Mouse (Mus musculus) brain, embryonic 14.5 days (tissue): Measurements from ENCODE around the gene Far1. TPM values are rescaled to one million over a fixed set of nuclear protein-coding genes. Genes with fewer than 3 reads are reported as not detected.

Source experiments
- DNase-seq: peaks from one replicate; pipeline ENCODE4 v3.0.0-alpha.2; 2011; ENCODE audit warnings: low read depth
- CTCF ChIP-seq: fragments of 200-500 bp; IDR thresholded peaks from 2 replicates; pipeline ENCODE4 v1.5.1; 2012; ENCODE audit warnings: inconsistent platforms, mild to moderate bottlenecking, moderate library complexity, borderline replicate concordance; ENCODE audit not compliant: insufficient read depth, insufficient read length; ENCODE audit errors: extremely low read depth
- POLR2A ChIP-seq: fragments of 200-500 bp; IDR thresholded peaks from 2 replicates; pipeline ENCODE4 v1.6.1; 2012; ENCODE audit warnings: mild to moderate bottlenecking, inconsistent platforms, borderline replicate concordance; ENCODE audit not compliant: poor library complexity, insufficient read depth, insufficient read length, severe bottlenecking; ENCODE audit errors: extremely low read depth
- polyA plus RNA-seq: library from polyadenylated mRNA; depleted of rRNA; stranded (reverse); fragments of >200 nt; gene quantifications from 2 replicates; pipeline ENCODE4 v1.2.3, GENCODE M21; 2012; rRNA removed

Far1 gene
- polyA plus RNA-seq: 56.2 and 56.8 TPM in 2 replicates

DNA sequence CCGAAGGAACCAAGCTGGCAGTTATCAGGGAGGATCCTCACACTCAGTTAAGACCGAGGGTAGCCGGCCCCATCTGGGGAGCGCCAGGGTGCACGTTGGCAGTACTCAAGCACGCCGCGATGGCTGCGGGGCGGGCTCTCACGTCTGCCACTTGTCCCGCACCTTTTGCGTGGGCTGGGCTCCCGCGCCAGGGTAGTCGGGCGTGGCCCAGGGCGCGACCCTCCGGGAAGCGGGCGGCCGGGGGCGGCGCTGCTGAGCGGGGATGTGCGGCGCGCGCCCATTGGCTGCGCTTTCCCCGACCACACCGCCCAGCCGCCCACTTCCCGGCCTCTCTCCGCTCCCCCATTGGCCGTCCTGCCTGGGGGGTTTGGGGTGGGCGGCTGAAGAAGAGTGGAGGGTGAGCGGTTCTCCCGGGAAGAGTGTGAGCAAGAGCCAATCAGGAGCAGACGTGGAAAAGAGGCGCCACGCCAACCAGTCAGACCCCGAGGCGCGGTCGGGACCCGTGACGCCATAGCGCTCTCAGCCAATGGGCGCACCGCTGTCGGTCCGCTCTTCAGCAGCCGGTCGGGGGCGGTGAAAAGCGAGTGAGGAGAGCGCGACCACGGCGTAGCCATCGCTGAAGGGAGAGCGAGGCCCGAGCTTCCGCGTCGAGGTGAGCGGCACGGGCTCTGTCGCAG, at the start of gene Far1:
Far1 (plus strand) TSS at position 549 of the 677 bp plus-strand sequence.
- TF ChIP-seq CTCF: peak; percentile 49; the same call in 1 of the 2 replicates
- peak; percentile 92 for TF ChIP-seq POLR2A
- peak; percentile 100 for DNase-seq

DNA sequence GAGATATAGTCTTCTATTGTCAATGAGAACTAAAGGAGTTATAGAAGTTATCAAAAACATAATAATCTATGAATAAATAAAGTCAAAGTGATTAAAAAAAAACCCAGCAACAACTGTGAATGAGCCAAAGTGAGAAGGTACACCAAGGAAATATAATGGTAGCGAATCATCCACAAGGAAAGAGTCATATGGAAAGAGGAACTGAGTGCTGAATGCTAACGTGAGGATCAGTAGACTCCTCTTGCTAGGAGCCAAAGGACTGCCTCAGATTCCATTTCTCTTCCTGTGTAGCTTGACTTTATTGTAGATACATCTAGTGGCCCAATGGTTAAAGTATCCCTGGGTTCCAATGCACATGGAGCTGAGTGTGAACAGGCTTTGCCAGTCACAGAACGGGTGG, 45.3 kb upstream of the Far1 start:
- no peak for DNase-seq
- TF ChIP-seq CTCF: no peak
- TF ChIP-seq POLR2A: no peak

DNA sequence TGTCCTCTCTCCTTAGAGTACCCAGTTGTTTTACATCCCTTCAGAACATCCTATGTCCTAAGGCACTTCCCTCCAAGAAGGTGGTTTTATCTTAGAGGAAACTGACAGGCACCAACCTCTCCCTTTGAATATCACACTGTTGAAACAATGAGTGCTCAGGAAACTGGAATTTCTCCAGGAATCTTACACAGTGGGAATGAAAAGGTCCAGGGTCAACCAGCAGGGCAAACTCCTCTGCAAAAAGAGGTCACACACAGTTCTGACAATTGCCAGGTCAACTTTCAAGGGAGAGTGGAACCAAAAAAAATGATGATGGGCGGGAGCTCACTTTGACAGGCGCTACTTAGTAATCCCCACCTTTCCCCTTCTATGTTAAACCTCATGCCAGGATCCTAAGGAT, 43.0 kb upstream of the Far1 start:
- no peak for DNase-seq
- TF ChIP-seq CTCF (no peak), POLR2A (no peak)

DNA sequence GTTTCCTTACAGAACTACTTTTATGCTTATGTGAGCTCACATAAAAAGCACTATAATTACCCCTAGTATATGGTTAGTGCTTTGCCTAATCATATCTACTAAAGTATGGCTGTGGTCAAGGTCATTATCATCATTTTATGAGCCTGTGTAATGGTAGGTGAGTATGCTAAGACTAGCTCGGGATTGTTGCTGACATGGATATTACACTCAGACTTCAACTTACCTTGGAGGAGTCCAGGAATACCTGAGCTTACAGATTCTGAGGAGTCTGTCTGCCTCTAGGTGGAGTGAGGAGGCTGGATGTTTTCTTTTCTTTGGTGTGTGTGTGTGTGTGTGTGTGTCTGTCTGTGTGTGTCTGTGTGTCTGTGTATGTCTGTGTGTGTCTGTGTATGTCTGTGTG, 42.0 kb upstream of the Far1 start:
- TF ChIP-seq CTCF (no peak), POLR2A (no peak)
- no peak for DNase-seq

DNA sequence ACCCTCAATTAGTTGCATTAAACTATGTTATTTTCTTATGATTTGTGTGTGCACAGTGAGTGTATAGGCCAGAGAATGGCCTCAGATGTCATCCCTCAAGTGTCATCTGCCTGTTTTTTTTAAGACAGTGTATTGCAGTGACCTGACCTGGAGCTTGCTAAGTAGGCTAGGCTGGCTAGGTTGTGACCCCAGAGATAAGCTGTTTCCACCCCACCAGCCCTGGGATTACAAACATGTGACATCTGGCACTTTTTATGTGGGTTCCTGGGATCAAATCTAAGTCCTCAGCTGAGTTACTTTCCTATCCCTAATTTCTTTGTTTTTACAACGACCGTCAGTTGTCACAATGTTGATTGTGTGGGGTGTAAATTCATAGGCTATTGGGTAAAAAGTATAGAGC, 17.8 kb upstream of the Far1 start:
- TF ChIP-seq POLR2A (no peak), CTCF (no peak)

DNA sequence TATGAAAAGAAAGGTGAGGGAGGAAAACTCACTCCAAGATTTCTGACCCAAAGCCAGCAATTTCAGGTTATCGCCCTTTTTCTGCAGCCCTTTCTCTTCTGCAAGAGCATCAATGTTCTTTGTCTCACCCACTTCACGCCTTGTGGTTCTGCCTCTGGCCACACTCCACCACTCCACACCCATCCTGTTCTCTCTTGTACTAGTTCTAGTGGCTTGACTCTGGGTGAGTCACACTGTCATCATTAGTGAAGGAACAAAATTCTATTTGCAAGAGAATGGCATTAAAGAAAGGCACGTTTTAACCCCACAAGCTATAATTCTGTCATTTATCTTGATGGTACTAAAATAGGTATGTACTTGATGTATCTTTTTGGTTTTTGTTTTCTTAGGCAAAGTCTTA, 15.2 kb upstream of the Far1 start:
- no peak for TF ChIP-seq CTCF
- no peak for TF ChIP-seq POLR2A
- no peak for DNase-seq

More for the DNA sequence above, 17.8 kb upstream of the Far1 start:
- no peak for DNase-seq

DNA sequence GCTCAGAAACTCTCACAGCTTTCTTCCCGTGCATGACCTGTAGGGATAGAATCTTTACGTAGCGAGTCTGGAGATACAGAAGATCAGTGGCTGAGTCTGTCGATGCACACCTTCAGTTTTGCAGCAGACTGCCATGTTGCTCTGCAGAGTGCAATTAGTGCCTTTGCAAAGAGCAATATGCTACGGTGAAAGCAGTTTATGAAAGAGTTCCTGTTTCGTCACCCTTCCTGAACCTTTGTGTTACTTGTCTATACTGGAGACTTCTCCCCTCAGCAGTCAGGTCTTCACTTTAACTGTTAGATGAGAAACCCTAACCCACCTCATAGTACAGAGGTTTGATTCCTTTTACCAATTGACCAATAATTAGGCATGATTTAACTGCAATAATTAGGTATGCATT, 13.8 kb upstream of the Far1 start:
- TF ChIP-seq CTCF: no peak
- TF ChIP-seq POLR2A: no peak
- no peak for DNase-seq

DNA sequence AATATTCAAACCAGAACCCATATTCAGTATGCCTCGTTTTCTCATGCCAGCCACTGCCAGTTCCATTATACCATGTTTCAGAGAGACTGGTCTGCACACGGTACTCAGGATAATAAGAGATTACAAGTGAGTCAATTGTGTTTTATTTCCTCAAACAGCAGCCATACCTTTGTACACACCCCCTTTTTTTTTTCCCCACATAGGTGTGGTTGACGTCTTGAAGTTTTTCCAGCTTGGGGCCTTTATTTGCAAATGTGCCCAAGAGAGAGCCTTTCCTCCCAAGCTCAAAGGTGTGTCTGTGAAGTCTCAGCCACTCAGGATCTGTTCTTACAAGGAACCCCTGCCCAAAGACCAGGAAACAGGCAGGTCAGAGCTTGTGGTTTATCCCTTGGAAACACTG, 11.2 kb upstream of the Far1 start:
- TF ChIP-seq POLR2A (no peak), CTCF (no peak)
- DNase-seq: no peak

DNA sequence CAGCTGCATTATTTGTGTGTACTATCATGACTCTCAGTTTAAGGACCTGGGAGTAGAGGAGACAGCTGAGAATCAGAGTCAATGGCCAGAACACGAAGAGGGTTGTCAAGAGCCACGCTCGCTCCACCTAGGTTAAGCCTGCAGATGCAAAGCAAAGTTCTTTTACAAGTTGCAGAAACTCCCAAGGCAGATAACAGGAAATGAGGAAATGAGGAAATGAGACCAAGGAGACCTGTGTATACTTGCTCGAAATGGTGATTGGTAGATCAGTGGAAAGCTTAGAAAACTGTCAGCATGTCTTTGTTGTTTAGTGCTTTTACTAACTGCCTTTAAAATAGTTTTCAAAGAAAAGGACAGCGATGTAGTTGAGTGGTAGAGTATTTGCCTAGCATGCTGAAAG, 8.6 kb upstream of the Far1 start:
- TF ChIP-seq CTCF (no peak), POLR2A (no peak)
- no peak for DNase-seq

DNA sequence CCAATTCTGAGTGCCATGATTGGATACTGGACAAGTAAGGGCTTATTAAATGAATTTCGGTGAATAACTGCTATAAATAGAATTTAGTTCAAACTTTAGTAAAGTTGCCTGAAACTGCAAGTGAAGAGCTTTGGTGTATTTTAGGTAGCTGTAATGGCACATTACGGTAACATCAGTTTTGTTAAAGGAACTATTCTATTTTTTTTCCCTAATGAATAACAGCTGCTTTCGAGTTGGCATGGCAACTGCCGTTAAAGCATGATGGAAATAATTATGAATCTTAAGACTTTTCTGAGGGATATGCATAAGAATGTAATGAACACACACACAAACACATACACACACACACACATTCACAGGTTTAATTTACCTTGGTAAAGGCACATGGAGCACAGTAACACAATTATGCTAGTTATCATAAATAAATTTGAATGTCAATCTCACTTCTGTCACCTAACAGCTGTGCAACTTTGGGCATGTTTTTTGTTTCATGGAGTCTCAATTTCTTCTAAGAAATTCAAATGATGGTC, 8.1 kb upstream of the Far1 start:
- TF ChIP-seq CTCF (no peak), POLR2A (no peak)
- DNase-seq: no peak

DNA sequence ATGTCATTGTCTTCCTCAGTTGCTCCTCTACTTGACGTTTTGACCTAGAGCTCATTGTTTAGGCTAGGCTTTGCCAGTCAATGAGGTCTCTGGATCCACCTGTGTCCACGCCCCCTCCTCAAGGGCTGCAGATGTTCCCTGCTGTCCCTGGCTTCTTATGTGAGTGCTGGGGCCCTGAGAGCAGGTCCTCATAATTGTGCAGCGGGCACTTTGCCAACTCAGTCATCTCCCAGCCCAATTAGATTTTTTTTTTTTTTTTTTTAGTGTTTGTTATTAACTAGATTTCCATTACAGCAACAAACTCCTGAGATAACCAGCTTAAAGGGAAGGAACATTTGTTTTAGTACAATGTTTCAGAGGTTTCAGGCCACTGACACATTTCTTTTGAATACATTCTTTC, 5.8 kb upstream of the Far1 start:
- no peak for DNase-seq
- TF ChIP-seq CTCF: no peak
- TF ChIP-seq POLR2A: no peak

DNA sequence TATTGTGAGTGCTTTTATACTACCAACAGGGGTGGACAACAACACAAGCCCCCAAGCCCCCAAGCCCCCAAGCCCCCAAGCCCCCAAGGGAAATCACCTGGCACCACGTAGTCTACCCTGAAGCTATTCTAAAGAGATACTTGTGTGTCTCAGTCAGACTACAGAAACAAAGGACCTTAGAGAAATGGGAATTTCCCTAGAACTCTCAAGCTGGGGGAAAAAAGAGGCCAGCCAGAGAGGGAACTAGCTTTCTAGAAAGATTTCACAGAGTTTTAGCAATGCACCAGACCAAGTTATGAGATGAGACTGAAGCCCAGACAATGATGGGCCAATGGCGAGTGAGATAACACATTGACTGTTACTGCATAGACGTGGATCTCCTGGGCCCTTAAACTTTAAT, 2.2 kb upstream of the Far1 start:
- no peak for TF ChIP-seq POLR2A
- no peak for TF ChIP-seq CTCF
- DNase-seq: no peak

DNA sequence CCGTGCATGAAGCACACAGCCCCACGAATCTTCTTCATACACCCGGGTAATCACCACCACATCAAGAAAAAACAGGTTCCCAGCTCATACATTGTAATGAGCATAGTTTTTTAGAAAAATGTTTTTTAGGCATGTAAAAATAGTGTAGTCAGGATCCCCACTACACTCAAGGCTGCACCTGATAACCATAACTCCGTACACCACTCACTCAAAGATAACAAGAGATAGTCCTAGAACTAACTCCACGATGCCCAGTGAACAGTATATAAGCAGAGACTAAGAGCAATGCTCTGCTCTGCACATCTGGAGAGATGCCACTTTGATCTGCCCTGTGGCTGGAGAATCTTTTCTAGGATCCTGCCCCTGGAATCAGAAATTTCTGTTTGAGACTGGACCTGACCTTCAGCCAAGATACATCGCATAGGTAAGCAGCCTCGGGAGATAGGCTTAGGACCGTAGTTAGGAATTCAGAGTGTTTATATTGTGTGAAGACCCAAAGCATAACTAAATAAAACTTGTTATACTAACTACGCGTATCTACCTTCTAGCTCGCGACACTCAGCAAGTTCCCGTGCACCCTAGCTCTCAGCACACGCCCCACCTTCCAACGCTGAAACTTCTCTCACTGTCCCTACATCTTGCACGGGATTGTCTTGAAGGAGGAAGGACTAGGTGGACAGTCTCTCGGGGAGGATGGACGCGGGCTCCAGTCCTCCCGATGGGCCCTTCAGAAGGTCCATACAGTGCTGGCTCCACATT, 928 bp upstream of the Far1 start:
- DNase-seq: no peak
- TF ChIP-seq POLR2A (no peak), CTCF (no peak)
